Mouse (Mus musculus): ENCODE data around the gene Sox8.

Gene Sox8

GRCm38 (mm10) chr17:25551313-25551712 is 19.2 kb downstream of the Sox8 start:
- DNase-seq, result no peak

DNA sequence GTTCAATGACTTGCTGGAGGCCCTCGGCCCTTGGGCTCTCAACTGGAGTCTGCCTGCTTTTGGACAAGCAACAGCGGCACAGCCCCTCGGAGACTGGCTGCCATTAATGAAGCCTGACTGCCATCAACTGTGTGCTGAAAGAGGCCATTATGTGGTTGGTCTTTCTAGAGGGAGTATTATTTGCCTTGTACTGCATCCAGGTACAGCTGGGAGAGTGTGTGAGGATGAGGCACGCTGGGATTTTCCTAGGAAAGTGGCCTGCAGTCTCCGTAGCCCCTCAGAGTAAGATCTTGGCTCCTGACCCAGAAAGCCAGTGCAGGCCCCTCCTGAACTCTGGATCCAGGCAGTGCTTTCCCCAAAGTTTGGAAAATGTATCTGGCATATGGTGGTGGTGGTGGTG is 20.5 kb downstream of the Sox8 start:
- no peak for DNase-seq

GRCm38 (mm10) chr17:25547026-25547425 is 23.5 kb downstream of the Sox8 start:
- no peak for DNase-seq

DNA sequence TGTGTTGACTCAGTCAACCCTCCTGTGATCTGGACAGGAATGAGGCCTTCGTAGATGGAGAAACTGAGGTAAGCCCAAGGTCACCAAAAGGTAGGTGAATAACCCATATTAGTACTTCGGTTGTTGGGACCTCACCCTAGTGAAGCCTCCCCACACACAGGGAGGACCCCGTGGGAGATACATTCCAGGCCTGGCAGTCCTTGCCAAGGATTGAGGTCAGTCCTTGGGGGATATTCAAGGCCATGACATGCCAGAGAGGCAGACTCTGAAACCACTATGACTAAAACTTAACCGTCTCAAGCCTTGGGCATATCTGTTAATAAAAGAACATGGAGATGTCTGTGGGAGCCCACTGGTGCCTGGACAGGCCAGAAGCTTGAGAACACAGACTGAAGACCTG is 28.7 kb downstream of the Sox8 start:
- no peak for DNase-seq

- no peak for DNase-seq
Measured at GRCm38 (mm10) chr17:25540731-25541130, 29.8 kb downstream of the Sox8 start.

DNA sequence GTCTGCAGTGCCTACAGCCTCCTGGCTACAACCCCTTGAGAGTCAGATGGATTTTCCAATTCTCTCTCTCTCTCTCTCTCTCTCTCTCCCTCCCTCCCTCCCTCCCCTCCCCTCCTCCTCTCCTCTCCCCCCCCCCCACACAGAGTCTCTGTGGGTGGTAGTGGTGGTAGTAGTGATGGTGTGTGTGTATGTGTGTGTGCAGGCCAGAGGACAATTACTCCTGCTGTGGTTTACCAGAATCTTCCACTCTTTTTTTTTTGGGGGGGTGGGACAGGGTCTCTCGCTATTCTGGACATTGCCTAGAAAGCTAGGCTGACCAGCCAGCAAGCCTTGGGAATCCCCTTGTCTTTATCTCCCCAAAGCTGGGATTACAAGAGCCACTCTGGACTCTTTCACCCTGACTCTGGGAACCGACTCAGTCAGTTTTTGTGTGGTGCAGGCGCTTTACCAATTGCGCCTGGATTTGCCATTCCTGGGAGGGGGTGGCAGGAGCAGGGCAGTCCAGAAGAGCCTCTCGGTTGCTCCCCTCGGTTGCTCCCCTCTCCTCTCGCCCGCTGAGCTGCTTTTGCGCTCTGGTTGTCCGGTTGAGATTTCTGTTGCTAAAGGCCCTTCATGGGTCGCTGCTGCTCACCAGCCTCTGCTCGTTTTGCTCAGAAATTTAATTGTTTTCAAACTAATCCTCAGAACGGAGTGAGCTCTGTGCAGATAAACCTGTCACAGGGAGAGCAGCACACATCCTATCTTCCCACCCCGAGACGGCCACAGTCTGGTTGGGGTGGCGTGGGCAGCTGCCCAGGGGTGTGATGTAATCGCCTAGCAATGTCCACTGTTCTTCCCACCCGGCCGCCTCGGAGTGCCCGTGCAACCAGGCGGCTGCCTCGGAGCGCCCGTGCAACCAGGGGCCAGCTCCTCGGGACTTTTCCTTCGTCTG is 31.3 kb downstream of the Sox8 start:
- no peak for DNase-seq

DNA sequence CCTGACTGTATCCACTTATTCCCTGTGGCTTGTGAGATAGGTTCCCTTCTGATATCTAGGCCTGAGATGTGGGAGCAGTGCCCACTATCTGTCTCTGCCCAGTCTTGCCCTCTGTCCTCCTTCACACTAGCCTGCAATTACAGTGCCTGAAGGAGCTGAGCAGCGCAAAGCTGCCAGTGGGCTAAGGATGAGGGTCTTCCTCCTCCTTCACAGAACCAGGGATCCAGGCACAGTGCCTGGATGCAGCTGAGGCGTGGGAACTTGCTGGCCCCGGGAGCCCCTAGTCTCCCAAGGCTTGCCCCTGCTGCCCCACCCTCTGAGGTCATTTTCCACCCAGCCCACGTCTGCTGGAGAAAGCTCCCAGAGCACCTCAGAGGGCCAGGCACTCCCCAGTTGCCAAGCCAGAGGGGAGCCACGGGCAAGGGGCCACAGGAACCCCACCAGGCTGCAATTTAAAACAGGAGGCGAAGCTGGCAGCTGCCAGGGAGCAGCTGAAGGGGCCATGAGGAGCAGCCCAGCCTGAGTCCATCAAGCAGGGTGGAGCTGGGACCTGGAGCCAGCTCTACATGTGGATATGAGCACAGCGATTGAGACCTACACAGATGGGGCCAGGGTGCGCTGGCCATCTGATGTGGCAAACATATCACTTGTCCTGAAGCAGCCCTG is 40.0 kb downstream of the Sox8 start:
- DNase-seq, result no peak

DNA sequence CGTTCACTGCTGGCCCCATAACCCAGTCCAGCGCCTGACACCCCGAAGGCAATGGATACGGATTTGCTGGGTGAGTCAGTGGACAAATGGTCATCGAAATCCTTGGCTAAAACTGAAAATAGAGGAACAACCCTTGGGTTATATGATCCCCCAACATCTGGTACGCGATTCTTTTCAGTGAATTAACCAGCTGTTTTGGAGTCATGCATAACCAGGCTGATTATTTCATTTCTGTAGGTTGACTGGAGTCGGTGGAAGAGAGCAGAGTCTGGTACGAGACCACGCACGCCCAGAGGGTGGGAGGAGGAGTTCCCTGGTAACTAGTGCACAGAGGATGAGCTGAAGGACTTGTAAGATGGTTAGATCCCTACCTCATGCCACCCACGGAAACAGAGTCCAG is 48.4 kb downstream of the Sox8 start:
- no peak for DNase-seq

DNA sequence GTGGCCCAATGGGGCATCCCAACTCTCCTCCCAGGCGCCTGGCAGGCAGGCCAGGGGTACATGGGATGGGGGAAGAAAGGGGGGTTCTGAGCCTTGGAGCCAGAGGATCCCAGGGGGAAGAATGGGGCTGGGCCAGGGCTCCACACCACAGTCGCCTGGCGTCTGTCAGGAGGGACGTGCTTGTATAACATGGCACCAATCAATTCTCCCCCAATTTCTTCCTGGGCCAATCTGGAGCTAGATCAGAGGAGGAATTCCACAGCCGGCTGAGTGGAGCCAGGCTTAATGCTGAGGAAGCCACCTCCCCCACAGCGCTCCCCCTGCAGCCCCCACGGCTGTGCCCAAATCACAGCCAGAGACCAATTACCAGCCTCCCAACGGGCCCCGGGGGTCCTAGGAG is 50.0 kb downstream of the Sox8 start:
- DNase-seq, result no peak

GRCm38 (mm10) chr17:25519511-25519910 is 51.0 kb downstream of the Sox8 start:
- DNase-seq, result no peak

DNA sequence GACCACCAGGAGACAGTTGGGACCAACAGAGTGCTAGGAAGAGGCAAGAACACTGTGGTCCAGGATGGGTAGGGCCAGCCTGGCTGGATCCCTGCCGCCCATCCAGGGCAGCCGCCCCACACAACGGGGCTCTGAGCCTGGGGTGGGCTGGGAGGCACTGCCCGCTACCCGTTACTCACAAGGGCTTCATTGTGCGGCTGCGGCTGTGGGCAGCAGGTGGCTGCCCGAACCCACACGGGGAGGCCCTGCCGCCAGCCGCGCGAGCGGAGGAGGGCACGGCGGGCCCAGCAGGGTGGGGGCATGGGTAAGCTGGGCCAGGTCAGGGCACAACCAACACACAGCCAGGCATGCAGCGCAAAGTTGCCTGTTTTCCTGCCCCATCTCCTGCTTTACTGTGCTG is 52.3 kb downstream of the Sox8 start:
- DNase-seq, result no peak

DNA sequence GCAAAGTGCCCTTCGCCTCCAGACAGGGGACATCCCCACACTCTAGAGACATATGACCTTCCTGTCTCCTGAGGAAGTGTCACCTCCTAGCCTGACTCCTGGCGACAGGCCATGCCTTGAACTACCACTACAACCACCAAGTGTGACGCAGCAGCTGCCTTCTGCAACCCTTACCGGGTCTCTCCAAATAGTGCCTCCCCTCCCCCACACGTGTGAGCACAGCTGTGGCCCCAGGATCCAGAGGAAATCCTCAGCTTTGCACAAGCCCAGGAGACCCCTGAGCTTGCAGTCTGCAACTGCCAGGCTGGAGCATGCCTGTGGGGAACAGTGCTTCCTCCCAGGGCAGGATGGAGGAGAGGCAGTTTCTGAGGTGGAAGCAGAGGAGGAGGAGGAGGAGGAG is 54.2 kb downstream of the Sox8 start:
- no peak for DNase-seq

Measured in thymus, postnatal 4 days (tissue).